Mouse (Mus musculus) E14TG2a.4 (cell line): ENCODE measurements at regions not wholly inside any gene's neighbourhood (a gene's known extent, or its start where the extent isn't known, plus 50 kb on each side); places are given as distances from the start of the nearest gene placed in this dataset.

Experiments
- CTCF ChIP-seq: conservative IDR thresholded peaks from 2 replicates; pipeline ENCODE4 v1.5.1; 2014; ENCODE audit warnings: low read length
- POU5F1 ChIP-seq: IDR thresholded peaks from 2 replicates; pipeline ENCODE4 v1.6.1; 2014; ENCODE audit warnings: low read length, borderline replicate concordance

DNA sequence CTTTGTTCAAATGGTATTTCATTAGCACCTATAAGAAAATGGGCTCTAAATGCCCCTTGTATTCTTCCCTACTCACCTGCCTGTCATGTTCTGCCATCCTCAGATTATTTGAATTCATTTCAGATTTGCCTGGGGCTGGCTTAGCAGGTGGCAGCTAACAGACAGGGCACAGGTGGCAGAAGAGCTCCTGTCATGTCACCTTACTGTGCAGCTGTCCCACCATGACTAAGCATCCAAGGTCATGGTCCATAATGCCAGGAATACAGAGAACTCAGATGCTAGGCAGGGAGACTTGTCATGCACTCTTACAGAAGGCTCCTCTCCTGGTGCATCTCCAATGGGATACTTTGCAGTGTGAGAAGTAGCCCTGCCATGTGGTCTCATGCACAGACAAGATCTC is 458.7 kb downstream of the Tmem135 start:
- TF ChIP-seq CTCF, result no peak
- no peak for TF ChIP-seq POU5F1
